Mouse (Mus musculus): Measurements from ENCODE around the gene Rarg.

Gene Rarg

GRCm38 (mm10) chr15:102257202-102258075, at the start of gene Rarg:
TSS of gene Rarg (minus strand) at chr15:102257517.
- DNase-seq (ENCODE audit: low read depth): no peak

- no peak for DNase-seq (ENCODE audit: low read depth)
Observed at GRCm38 (mm10) chr15:102302542-102302941, 45.2 kb upstream of the Rarg start.

DNA sequence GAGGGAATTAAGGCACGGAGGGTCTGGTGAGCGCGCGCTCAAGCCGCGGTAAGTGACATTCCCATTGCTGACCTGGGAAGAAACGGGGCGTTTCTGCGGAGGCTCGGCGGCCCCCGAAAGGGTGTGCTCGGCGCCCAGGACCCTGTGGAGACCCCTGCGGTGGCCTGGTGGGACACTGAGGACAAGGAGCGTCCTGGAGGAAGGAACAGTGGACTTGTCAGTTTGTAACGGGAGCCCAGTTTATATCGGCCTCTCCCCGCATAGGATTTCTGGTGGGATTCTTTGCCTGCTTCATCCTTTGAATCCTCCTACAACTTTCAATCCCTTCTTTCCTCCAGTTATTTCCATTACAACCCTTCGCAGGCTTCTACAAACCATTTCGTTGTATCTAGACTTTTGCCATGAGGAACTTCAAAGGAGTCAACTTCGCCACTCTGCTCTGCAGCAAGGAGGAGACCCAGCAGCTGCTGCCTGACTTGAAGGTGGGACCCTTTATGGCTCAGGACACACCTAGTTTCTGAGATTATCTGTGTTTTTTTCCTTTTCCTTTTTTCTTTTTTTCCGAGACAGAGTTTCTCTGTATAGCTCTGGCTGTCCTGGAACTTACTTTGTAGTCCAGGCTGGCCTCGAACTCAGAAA, 39.2 kb upstream of the Rarg start:
- DNase-seq (ENCODE audit: low read depth): no peak

DNA sequence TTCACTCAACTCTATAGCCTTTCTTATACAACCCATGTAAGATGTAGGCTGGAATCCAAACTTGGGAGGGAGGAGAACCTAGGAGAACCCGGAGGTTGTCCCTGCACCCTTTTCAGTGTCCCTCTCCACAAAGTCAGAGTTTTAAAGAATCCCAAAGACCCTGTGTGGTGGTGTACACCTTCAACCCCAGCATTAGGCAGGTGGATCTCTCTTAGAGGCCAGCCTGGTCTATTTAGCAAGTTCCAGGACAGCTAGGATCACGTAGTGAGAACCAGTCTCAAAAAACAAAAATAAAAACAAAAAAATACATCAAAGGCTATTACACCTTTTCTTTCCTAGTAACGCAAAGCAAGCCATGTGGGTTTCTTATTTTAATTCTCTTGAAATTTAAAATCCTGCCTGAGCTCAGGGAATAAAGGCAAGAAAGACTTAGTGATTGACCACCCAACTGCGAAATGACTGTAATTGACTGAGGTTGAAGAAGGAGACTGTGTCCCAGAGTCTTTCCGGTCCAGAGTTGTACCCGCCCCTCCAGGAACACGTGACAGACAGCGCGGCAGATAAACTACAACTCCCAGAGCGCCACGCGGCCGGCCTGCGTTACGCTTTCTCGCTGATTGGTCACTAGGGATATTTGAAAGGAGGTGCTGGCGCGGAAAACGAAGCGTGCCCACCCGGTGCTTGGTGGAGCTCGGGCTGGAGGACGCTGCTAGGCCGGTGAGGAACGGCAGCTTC, 38.5 kb upstream of the Rarg start, which contains the start of gene Espl1:
Gene Espl1, plus strand, starts transcription at position 634 of the 735 bp plus-strand sequence.
- DNase-seq (ENCODE audit: low read depth): peak; percentile 77

DNA sequence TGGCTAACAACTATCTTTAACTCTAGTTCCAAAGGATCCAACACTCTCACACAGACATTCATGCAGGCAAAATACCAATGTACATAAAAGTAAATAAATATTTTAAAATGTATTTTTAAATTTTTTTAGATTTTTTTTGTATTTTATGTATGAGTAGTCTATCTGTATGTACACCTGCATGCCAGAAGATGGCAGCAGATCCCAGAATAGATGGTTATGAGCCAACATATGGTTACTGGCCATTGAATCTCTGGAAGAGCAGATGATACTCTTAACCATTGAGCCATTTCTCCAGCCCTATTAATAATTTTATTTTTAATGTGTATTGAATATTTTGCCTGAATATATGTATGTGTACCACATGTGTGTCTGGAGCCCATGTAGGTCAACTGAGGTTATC, 30.1 kb upstream of the Rarg start:
- peak; percentile 35 for DNase-seq (ENCODE audit: low read depth)

- no peak for DNase-seq (ENCODE audit: low read depth)
Observed at GRCm38 (mm10) chr15:102283648-102284047, 26.3 kb upstream of the Rarg start.

DNA sequence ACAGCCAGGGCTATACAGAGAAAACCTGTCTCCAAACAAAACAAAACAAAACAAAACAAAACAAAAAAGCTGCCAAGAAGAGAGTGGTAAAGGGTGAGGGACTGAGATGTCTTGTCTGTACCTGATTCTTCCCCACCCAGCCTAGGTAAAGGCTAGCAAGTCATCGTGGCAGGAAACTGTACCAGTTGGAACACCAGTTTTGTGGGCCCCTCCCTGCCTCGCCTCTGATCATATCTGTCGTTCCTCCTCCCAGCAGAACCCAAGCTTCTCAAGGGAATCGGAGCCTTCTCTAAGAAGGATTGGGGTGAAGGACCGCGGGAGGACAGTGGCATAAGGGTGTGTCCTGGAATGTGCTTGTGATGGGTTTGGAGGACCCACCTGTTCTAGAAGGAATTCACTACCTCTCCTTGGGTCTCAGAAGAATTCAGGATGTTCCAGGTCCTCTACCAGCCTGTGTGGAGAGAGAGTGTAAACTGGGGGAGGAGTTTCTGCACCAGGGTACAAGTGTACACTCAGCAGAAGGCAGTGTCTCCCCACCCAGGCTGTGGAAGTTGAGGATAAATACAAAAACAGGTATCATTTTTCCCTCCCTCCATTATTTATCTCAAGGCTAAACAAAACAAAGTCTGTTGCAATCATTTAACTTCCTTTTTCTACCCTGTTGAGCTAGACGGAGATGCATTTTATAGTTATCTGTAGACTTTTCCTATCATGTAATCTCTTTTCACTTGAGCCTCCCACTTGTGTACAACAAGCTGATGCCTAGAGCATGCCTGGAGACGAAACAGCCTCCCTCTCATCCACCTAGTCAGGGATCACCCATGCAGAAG, 25.4 kb upstream of the Rarg start:
- no peak for DNase-seq (ENCODE audit: low read depth)

DNA sequence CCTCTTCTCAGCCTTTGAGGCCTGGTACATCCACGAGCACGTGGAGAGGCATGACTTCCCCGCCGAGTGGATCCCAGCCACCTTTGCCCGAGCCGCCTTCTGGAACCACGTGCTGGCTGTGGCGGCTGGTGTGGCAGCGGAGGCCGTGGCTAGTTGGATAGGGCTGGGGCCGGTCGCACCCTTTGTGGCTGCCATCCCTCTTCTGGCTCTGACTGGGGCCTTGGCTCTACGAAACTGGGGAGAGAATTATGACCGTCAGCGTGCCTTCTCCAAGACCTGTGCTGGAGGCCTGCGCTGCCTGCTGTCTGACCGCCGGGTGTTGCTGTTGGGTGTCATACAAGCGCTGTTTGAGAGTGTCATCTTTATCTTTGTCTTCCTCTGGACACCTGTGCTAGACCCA, 23.3 kb upstream of the Rarg start:
- no peak for DNase-seq (ENCODE audit: low read depth)

DNA sequence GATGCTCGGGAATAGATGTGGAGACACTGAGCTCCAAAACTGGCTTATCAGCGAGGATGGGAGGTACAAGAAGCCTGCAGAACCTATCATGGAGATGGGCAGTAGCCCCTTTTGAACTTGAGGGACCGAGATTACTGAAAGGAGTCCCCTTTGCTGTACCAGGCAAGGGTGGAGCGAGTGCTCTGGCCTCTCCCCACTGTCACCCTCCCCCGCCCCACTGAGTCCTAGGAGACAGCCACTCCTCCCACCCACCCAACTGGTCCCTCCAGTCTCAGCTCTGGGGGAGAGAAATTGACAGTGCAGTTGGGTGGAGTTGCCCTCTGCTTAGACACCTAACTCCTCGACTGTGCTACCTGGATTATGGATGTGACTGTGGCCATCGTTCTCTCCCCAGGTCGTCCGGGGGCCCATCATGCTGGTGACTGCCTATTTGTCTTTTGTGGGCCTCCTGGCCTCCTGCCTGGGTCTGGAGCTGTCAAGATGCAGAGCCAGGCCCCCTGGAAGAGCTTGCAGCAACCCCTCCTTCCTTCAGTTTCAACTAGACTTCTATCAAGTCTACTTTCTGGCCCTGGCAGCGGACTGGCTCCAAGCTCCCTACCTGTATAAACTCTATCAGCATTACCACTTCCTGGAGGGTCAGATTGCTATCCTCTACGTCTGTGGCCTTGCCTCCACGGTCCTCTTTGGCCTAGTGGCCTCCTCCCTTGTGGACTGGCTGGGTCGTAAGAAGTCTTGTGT, 22.6 kb upstream of the Rarg start:
- DNase-seq (ENCODE audit: low read depth): no peak

- DNase-seq (ENCODE audit: low read depth): peak; percentile 75
Observed at GRCm38 (mm10) chr15:102279092-102279782, 21.9 kb upstream of the Rarg start, which contains the start of gene Mfsd5. TSS of gene Mfsd5 (plus strand) at chr15:102279454.

- no peak for DNase-seq (ENCODE audit: low read depth)
Observed at GRCm38 (mm10) chr15:102278726-102279091, 21.4 kb upstream of the Rarg start.

- no peak for DNase-seq (ENCODE audit: low read depth)
Observed at GRCm38 (mm10) chr15:102273982-102274716, 16.8 kb upstream of the Rarg start.

- no peak for DNase-seq (ENCODE audit: low read depth)
Observed at GRCm38 (mm10) chr15:102271441-102271840, 14.1 kb upstream of the Rarg start.

DNA sequence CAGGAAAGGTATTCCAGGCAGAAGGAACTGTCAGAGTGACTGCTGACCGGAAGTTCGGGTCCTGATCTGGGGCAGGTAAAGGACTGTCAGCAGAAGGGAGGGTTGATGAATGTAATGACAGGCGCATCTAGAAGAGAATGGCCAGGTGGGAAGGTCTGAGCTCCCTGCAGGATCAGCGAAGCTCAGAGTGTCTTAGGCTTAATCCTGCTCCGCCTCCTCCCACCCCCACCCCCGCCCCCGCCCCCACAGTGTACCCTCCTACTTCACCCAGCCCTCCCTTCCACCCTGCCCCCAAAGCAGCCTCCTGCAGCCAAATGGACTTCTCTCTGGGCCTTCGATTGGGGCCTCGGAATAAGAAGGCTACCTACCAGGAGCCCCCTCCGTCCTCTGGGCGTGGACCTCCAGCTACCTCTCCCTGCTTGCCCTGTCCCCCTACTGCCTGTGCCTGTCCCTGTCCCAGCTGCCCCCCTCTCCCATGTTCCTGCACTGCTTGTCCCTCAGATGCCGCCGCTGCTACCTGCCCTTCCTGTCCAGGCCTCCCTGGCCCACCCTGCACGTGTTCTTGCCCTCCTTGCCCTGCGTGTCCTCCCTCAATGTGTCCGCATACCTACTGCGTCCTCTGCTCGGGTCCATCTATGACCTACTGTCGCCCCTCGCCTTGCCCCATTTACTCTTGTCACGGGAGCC, 13.1 kb upstream of the Rarg start, which contains the start of gene Gm9918:
Gene Gm9918, plus strand, starts transcription at position 290 of the 687 bp plus-strand sequence.
- no peak for DNase-seq (ENCODE audit: low read depth)

GRCm38 (mm10) chr15:102265548-102265947, 8.2 kb upstream of the Rarg start:
- no peak for DNase-seq (ENCODE audit: low read depth)

DNA sequence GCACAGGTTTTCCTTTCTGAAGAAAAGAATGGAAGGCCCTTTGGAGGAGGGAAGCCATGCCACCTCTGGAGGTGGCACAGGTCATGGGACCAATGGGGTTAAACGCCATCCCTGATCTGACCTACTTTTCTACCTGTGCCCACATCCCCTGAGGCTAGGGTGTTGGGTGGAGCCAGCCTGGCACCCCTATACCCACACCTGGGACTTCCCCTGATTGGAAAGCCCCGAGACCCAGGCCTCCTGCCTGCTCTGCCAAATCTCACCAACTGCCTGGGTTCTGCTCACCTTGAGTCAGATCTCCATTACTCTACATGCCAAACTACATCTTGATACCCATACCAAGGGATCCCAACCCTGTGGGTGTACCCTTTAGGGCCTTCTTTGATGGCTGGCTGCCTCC, 5.7 kb upstream of the Rarg start:
- no peak for DNase-seq (ENCODE audit: low read depth)

DNA sequence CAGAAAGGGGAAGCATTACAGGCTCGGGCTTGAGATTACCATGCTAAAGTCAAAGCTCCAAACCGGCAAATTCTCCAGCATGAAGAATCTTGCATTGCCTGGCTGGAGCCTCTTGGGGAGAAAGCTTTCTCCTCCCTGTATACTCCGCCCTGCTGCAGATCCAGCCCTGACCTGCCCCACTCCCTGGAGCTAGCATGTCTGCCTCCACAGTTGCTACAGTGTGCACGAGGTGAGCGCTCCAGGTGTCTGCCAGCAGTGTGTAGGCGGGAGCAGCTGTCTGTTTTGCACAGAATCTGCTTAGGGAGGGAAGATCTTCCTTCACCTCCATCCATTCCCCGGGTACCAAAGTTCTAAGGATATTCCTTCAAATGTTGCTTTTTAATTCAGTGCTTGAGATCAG, 5.3 kb upstream of the Rarg start:
- no peak for DNase-seq (ENCODE audit: low read depth)

DNA sequence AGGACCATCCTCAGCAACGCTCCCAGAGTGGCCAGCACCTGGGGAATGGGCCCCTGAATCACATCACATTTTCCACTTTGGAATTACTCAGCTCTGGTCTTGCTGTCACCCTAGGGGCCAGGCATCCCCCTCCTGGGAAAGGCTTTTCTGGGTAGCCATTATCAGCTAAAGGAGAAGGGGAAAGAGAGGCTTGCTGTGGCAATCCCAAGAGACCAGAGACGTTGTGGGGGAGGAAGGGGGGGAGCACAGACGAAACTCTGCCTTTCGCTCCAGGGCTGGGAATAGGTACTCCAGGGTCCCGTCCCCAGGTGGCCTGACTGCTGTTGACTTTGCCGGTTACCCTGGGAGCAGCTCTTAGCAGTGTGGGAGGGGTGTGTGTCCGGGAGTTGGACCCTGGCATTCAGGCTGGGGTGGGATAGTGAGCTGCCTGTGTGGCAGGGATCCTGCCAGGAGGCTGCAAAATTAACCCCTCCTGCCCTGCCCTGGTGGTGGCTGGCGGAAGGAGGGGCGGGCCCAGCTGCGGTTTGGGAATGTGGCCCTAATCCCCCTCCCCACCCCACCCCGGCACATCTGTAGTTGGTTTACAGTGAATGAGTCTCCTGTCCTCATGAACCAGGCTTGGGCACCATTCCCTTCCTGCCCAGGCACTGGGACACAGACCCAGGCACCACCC, 1.4 kb upstream of the Rarg start:
- no peak for DNase-seq (ENCODE audit: low read depth)

All from fibroblast of lung, adult 2 months (primary cell).